Mouse (Mus musculus) urinary bladder, postnatal 10 days (tissue): ENCODE data around the gene Kif1bp.
"Not testable (repeated sequence)": the region's sequence is repeated elsewhere in the genome, so short reads cannot be mapped to it uniquely, and the experiment has no call there.

Experiments used
- DNase-seq: peaks from one replicate; pipeline ENCODE4 v3.0.0; 2022; ENCODE audit warnings: low spot score

Gene Kif1bp

DNA sequence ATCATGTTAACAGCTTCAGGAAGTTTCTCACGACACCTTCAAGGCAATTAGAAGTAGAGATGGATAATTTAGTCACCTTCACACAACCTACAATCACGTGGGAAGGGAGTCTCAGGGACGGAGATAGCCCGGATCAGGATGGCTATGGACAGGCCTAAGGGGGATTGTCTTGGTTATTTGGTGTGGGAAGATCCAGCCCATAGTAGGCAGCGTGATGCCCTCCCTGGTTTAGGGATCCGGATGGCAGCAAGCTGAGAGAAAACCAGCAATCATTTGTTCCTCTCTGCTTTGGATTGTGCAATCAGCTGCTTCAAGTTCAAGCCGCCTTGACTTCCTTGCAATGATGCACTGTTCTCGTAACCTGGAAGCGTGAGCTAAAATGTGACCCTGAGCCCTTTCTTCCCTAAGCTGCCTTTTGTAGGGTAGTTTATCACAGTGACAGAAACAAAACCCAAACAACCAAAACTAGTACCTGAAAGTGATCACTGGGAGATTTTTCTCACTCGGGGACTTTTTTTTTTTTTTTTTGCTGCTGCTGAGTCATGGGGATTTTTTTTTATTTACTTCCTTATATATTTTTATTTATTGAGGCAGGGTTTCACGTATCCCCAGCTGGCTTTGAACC lies 69.1 kb downstream of the Kif1bp start:
- DNase-seq, result no peak

DNA sequence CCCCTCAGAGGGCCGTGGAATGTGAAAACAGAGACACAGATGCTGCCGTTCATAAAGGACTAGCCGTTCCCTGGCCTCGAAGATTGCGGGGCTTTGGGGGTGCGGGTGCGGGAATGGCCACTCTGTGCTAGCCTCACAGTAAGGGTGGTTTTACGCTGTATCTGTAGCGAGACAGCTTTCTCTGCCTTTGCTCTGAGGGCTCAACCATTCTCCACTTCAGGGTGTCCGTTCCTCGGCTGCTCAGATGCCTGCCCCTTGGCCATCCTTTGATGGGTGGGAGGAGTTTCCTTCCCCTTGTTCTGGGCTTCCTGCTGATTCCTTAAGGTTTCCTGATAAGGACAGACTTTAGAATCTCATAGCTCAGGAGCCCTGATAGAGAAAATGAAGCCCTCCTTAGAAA lies 69.8 kb downstream of the Kif1bp start:
- no peak for DNase-seq

DNA sequence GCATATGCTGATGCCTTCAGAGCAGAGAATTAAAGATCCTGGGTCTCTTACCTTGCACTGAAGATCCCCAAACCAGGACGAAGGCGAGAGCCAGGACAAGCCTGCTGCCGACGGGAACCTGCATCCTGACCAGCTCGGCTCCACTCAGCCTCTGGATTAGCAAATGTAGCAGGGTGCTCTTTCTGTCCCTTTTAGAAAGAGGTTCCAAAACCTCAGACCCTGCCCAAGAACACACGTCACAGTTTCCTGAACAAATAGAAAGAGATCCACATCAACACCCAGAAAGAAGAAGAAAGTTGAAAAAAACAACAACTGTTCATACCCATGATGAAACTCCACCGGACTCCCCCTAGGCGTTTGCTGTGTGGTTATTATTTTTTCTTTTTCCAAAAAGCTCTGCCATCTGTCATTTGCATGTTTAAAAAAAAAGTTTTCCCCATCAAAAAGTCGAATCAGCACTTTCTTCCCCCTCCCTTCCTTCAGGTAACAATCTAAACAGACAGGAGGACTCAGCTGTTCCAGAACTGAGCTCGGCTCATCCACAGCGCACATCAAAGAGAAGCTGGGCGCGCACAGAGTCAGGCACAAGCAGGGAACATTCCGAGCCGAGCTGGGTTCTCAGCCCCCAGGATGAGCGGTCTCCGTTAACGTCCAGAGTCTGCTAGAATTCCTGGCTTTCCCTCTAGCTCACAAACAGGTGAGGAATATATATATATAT lies 70.5 kb downstream of the Kif1bp start:
- DNase-seq, result no peak

DNA sequence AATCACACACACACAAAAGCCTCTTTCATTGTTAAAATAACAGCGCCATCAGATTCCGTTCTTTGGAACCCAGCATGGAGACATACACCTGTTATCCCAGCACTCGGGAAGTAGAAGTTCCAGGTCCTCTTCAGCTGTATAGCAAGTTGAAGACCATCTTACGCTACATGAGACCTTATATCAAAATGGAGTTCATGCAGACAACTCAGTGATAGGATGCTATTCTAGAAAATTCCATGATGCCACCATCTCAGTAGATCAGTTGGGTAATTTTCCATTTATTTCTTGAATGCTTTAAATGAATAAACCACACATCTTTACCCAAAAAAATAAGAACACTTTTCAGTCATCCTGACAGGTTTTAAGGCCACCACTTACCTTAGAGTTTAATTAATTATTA lies 71.2 kb downstream of the Kif1bp start:
- DNase-seq, result no peak

DNA sequence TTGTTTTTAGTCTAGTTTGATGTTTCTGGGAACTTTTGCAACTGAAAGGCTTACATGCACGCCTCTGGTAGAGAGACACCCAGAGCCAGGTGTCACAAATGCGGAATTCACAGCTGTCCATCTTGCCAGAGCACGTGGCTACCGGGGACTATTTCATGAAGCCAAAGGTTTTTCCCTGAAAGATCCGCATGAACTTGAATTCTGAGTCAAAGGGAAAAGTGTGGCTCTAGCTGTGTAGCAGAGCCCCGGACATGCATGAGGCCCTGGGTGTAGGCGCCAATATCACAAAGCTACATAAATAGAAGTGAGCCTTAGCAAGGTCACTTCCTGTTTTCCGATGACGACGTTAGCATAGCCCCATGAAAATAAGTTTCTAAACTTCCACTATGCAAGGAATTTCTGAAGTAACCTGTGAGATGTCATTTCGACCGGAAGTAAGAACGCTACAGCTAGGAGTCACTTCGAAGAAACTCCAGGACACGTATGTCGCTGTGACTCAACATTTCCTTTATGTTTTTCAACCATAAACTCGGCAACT lies 72.2 kb downstream of the Kif1bp start:
- no peak for DNase-seq

DNA sequence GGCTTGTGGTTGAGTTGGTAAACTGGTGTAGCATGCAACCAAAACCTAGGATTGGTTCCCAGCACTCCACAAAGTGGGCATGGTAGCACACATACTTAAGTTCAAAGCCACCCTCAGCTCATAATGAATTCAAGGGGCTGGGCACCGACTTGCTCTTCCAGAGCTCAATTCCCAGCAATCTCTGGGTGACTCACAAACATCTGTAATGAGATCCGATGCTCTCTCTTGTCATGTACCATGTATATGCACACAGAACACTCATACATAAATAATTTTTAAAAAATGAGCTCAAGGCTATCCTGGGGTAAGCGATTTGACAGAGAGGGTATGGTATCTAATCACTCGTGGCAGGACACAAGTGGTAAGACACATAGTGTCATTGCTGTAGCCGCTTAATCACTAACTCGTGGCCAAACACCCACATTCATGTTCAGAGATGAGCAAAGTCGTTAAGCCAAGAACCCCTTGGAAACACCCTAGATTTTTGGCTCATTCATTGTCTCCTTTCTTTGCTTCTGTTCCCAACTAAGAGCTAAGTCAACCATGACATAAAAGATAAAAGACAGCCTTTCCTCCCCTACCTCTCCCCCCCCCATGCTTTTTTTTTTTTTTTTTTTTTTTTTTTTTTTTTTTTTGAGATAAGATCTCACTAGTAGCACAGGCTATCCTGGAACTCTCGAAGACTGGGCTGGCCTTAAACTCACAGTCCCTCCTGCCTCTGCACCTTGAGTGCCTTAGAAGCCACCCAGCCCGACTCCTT lies 72.9 kb downstream of the Kif1bp start:
- DNase-seq, result no peak

DNA sequence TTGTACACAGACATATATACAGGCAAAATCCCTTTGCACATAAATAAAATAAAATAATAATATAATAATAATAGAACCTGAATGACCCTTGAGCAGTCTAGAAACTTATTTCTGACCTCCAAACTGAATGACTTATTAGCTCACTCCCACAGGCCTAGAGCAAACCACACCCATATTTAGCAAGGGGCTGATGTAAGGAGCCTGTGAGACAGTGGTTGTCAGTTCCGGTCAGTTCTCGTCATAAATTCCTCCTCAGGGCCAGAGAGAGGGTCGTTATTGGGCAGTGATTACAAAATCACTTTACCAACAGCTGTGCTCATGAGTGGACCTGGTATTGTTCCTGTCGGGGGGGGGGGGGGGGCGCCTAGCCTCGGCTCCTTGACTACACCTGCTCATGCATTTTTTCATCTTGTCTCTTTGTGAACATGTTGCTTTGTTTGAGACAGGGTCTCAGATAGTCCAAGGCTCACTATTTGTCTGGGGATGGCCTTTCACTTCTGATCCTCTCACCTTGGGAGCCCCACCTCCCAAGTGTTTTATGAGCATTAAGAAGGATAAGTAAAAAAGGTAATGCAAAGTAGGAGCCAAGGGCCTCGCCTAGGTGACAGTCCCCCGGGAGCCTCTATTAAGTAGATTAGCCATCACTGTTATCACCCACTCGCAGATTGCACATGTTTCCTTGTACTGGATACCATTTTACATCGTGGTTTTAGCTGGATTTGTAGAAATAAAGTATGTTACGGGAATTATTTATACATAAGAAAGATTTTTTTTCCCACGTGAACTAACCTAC lies 74.2 kb downstream of the Kif1bp start:
- DNase-seq, result no peak

DNA sequence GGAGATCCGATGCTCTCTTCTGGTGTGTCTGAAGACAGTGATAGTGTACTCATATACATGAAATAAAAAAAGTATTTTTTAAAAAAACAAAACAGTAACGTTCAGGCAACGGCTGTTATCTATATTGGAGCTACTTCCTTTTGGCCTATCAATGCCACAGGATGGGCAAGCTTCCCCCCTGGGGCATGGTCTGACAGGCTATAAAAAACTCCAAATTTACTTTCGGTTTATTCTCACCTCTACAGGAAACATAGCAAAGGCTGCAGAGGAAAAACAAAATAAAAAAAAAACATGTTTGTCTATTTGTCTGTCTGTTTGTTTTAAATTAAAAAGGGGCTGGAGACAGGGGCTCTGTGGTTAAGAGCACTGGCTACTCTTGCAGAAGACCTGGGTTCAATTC lies 74.9 kb downstream of the Kif1bp start:
- DNase-seq, result no peak

DNA sequence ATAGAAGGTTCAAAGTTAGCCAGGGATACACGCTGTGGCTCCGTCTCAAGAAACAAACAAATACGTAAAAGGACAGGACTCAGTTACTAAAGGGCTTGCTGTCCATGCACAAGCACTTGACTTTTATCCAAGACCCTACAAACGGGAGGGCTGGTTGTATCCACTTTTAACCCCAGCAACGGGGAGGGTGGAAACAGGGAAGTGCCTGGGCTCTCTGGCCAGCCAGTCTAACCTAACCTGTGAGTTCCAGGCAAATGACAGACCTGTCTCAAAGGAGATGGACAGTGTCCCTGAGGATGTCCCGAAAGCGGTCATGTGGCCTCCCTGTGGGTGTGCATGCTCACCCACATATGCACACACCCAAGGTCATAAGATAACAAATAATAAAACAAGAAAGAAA lies 76.3 kb downstream of the Kif1bp start:
- DNase-seq, result no peak

DNA sequence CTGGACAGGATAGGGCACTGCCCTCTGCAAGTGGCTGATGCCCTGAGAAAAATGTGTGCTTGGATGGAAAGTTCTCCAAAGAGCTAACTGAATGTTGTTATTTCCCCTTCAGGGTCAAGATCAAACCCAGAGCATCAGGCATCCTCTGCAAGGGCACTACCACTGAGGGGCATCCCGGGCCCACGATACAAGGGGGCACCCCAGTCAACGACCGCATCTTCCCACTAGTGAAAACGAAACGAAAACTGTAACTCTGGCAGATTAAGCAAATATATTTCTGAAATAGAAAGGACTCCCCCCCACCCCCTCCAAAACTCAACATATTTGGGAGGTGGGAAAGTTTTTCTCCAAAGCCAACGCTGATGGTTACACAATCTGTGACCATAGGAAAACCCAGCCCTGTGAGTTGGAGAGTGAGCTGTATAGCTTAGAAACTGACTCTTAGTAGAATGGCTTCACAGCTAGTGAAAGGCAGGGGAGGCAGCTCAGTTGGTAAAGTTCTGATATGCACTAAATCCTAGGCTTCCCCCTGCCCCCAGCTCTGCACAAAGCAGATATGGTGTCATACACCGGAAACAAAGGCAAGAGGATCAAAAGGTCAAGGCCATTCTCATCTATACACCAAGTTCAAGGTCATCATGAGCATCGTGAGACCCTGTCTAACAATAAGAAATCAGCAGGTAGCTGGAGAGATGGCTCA lies 77.2 kb downstream of the Kif1bp start:
- DNase-seq, result no peak

DNA sequence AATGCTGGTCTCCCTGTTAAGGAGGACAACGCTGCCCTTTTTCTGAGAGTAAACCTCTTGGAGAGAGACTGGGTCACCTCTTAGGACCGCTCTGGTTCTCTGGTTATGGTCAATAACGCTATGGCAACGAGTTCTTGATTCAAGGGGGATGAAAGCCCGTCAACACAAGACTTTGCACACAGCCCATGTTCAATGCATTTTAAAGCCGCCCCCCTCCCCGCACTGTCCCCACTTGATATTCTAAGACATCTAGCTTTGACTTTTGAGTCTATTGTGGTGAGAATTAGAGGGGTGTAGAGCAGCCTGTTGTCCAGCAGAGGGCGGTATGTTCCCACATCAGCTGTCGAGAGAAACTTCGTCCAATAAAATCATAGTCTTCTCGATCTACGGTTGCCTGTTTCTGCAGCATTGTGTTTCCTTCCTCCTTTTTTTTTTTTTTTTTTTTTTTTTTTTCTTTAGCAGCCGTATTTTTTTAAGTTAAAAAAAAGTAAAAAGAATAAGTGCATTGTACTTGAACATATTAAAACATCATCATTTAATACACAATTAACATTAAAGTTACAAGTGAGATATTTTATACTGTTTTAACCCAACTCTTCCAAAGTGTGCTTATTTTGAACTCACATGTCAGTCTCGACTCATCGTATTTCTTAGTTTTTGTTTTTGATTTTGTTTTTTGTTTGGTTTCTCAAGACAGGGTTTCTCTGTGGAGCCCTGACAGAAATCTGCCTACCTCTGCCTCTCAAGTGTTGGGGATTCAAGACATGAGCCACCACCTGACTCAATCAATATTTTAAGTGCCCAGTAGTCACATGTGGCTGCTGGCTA lies 78.0 kb downstream of the Kif1bp start:
- no peak for DNase-seq

DNA sequence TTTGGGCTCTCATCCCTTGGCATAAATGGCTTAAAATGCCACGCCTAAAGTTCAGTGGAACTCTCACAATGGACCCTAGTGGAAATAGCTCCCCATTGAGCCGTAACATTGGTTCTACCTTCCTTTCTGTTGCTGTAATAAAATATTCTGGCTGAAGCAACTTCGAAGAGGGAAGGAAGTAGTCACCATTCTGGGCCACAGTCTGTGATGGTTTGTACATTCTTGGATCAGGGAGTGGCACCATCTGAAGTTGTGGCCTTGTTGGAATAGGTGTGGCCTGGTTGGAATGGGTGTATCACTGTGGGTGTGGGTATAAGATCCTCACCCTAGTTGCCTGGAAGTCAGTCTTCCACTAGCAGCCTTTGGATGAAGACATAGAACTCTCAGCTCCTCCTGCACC lies 86.6 kb downstream of the Kif1bp start:
- DNase-seq, result not testable (repeated sequence)
